Mouse (Mus musculus): Measurements from ENCODE around the gene Jhy. TPM values are rescaled to one million over a fixed set of nuclear protein-coding genes. Genes with fewer than 3 reads are reported as not detected.

Jhy gene
- polyA plus RNA-seq, 1 experiment from 2014 or later, result 0.67 TPM

- Histone ChIP-seq H3K4me3 (ENCODE audit: low read depth, low read length) (no peak overlapping the region), H3K4me2 (ENCODE audit: low read depth, low read length, severe bottlenecking) (no peak overlapping the region), H3K36me3 (ENCODE audit: control insufficient read depth, insufficient read depth, low read length) (no peaks in the 10 kb centered on the region), H3K9ac (ENCODE audit: low read length) (no peak overlapping the region), H3K27ac (ENCODE audit: low read depth, low read length) (no peak overlapping the region), H3K9me3 (ENCODE audit: control insufficient read depth, low read length) (no peaks in the 10 kb centered on the region), H3K4me1 (replicated peaks; ENCODE audit: control insufficient read depth, insufficient read depth, low read length) (no peaks in the 10 kb centered on the region; the same call in 1 of the 2 replicates), H3K27me3 (ENCODE audit: control insufficient read depth, insufficient read depth, low read length) (no peaks in the 10 kb centered on the region)
- no peak for ATAC-seq (replicated peaks; ENCODE audit: low FRiP score)
- WGBS, result 94% methylated on average over 6 of the region's 6 CpGs
- no peak for DNase-seq (ENCODE audit: low spot score)
These were observed 15.4 kb downstream of the Jhy start for GRCm38 (mm10) chr9:40948473-40948872.

- no peak overlapping the region for H3K9ac ChIP-seq (ENCODE audit: low read length)
- H3K4me1 ChIP-seq (replicated peaks; ENCODE audit: control insufficient read depth, insufficient read depth, low read length), result no peaks in the 10 kb centered on the region; the same call in 1 of the 2 replicates
- H3K4me2 ChIP-seq (ENCODE audit: low read depth, low read length, severe bottlenecking), result no peak overlapping the region
- 79% methylated on average over 4 of the region's 4 CpGs for WGBS
- no peak overlapping the region for H3K4me3 ChIP-seq (ENCODE audit: low read depth, low read length)
- ATAC-seq (replicated peaks; ENCODE audit: low FRiP score), result no peak
- H3K36me3 ChIP-seq (ENCODE audit: control insufficient read depth, insufficient read depth, low read length), result no peaks in the 10 kb centered on the region
- DNase-seq (ENCODE audit: low spot score), result no peak
- no peak overlapping the region for H3K27ac ChIP-seq (ENCODE audit: low read depth, low read length)
- H3K27me3 ChIP-seq (ENCODE audit: control insufficient read depth, insufficient read depth, low read length), result no peaks in the 10 kb centered on the region
- H3K9me3 ChIP-seq (ENCODE audit: control insufficient read depth, low read length), result no peaks in the 10 kb centered on the region
These were observed 16.8 kb downstream of the Jhy start for GRCm38 (mm10) chr9:40947131-40947530.

- H3K9ac ChIP-seq (ENCODE audit: low read length), result no peak overlapping the region
- H3K4me1 ChIP-seq (replicated peaks; ENCODE audit: control insufficient read depth, insufficient read depth, low read length), result no peaks in the 10 kb centered on the region
- H3K9me3 ChIP-seq (ENCODE audit: control insufficient read depth, low read length), result no peaks in the 10 kb centered on the region
- ATAC-seq (replicated peaks; ENCODE audit: low FRiP score) (no peak), DNase-seq (ENCODE audit: low spot score) (no peak)
- H3K27me3 ChIP-seq (ENCODE audit: control insufficient read depth, insufficient read depth, low read length), result no peaks in the 10 kb centered on the region
- 70% methylated on average over 7 of the region's 7 CpGs for WGBS
- no peak overlapping the region for H3K4me3 ChIP-seq (ENCODE audit: low read depth, low read length)
- H3K36me3 ChIP-seq (ENCODE audit: control insufficient read depth, insufficient read depth, low read length), result no peaks in the 10 kb centered on the region
- H3K27ac ChIP-seq (ENCODE audit: low read depth, low read length), result no peak overlapping the region
- H3K4me2 ChIP-seq (ENCODE audit: low read depth, low read length, severe bottlenecking), result no peak overlapping the region
These were observed 26.5 kb downstream of the Jhy start for GRCm38 (mm10) chr9:40937425-40937824.

- WGBS, result 69% methylated on average over 3 of the region's 3 CpGs
- no peaks in the 10 kb centered on the region for H3K27me3 ChIP-seq (ENCODE audit: control insufficient read depth, insufficient read depth, low read length)
- H3K4me3 ChIP-seq (ENCODE audit: low read depth, low read length), result no peak overlapping the region
- H3K4me1 ChIP-seq (replicated peaks; ENCODE audit: control insufficient read depth, insufficient read depth, low read length), result no peaks in the 10 kb centered on the region
- no peak overlapping the region for H3K4me2 ChIP-seq (ENCODE audit: low read depth, low read length, severe bottlenecking)
- H3K36me3 ChIP-seq (ENCODE audit: control insufficient read depth, insufficient read depth, low read length), result no peaks in the 10 kb centered on the region
- ATAC-seq (replicated peaks; ENCODE audit: low FRiP score), result no peak
- DNase-seq (ENCODE audit: low spot score), result no peak
- H3K9ac ChIP-seq (ENCODE audit: low read length), result no peak overlapping the region
- H3K9me3 ChIP-seq (ENCODE audit: control insufficient read depth, low read length), result no peaks in the 10 kb centered on the region
- no peak overlapping the region for H3K27ac ChIP-seq (ENCODE audit: low read depth, low read length)
These were observed 30.6 kb downstream of the Jhy start for GRCm38 (mm10) chr9:40933323-40933722.

GRCm38 (mm10) chr9:40927351-40927980, 36.5 kb downstream of the Jhy start:
- WGBS, result 64% methylated on average over 17 of the region's 17 CpGs
- Histone ChIP-seq H3K4me3 (ENCODE audit: low read depth, low read length) (no peak overlapping the region), H3K9ac (ENCODE audit: low read length) (no peak overlapping the region), H3K4me2 (ENCODE audit: low read depth, low read length, severe bottlenecking) (no peak overlapping the region), H3K4me1 (replicated peaks; ENCODE audit: control insufficient read depth, insufficient read depth, low read length) (no peaks in the 10 kb centered on the region), H3K9me3 (ENCODE audit: control insufficient read depth, low read length) (no peaks in the 10 kb centered on the region), H3K27ac (ENCODE audit: low read depth, low read length) (peak overlapping the region; percentile 31; the same call in 1 of the 2 replicates), H3K27me3 (ENCODE audit: control insufficient read depth, insufficient read depth, low read length) (no peaks in the 10 kb centered on the region; the same call in 1 of the 2 replicates), H3K36me3 (ENCODE audit: control insufficient read depth, insufficient read depth, low read length) (no peaks in the 10 kb centered on the region)
- ATAC-seq (replicated peaks; ENCODE audit: low FRiP score), result no peak; the same call in 1 of the 2 replicates
- peak; percentile 57 for DNase-seq (ENCODE audit: low spot score)

- 32% methylated on average over 12 of the region's 12 CpGs for WGBS
These were observed 45.9 kb downstream of the Jhy start for GRCm38 (mm10) chr9:40917871-40918613.

GRCm38 (mm10) chr9:40908915-40909314, 55.0 kb downstream of the Jhy start:
- Histone ChIP-seq H3K4me1 (replicated peaks; ENCODE audit: control insufficient read depth, insufficient read depth, low read length) (peaks cover 12% of the 10 kb centered on the region), H3K36me3 (ENCODE audit: control insufficient read depth, insufficient read depth, low read length) (no peaks in the 10 kb centered on the region), H3K4me2 (ENCODE audit: low read depth, low read length, severe bottlenecking) (no peak overlapping the region; the same call in 1 of the 2 replicates), H3K9me3 (ENCODE audit: control insufficient read depth, low read length) (no peaks in the 10 kb centered on the region), H3K27ac (ENCODE audit: low read depth, low read length) (no peak overlapping the region), H3K9ac (ENCODE audit: low read length) (0 out of 2 replicates have a peak overlapping the region, but pooled peaks have one; percentile 12), H3K27me3 (ENCODE audit: control insufficient read depth, insufficient read depth, low read length) (peaks cover 5% of the 10 kb centered on the region; the same call in 1 of the 2 replicates), H3K4me3 (ENCODE audit: low read depth, low read length) (no peak overlapping the region)
- peak; percentile 56 for DNase-seq (ENCODE audit: low spot score)
- 0 out of 2 replicates have a peak, but pooled peaks have one; percentile 49 for ATAC-seq (replicated peaks; ENCODE audit: low FRiP score)
- WGBS, result 13% methylated on average over 7 of the region's 7 CpGs

More at GRCm38 (mm10) chr9:40917871-40918613, 45.9 kb downstream of the Jhy start:
- Histone ChIP-seq H3K27ac (ENCODE audit: low read depth, low read length) (no peak overlapping the region), H3K4me2 (ENCODE audit: low read depth, low read length, severe bottlenecking) (no peak overlapping the region), H3K27me3 (ENCODE audit: control insufficient read depth, insufficient read depth, low read length) (no peaks in the 10 kb centered on the region), H3K9me3 (ENCODE audit: control insufficient read depth, low read length) (no peaks in the 10 kb centered on the region), H3K4me1 (replicated peaks; ENCODE audit: control insufficient read depth, insufficient read depth, low read length) (peaks cover 4% of the 10 kb centered on the region; the same call in 1 of the 2 replicates), H3K9ac (ENCODE audit: low read length) (no peak overlapping the region), H3K4me3 (ENCODE audit: low read depth, low read length) (no peak overlapping the region), H3K36me3 (ENCODE audit: control insufficient read depth, insufficient read depth, low read length) (no peaks in the 10 kb centered on the region)
- ATAC-seq (replicated peaks; ENCODE audit: low FRiP score), result 0 out of 2 replicates have a peak, but pooled peaks have one; percentile 27
- DNase-seq (ENCODE audit: low spot score), result no peak

GRCm38 (mm10) chr9:40908411-40908810, 55.5 kb downstream of the Jhy start:
- H3K4me3 ChIP-seq (ENCODE audit: low read depth, low read length), result no peak overlapping the region
- ATAC-seq (replicated peaks; ENCODE audit: low FRiP score) (no peak), DNase-seq (ENCODE audit: low spot score) (no peak)
- H3K9ac ChIP-seq (ENCODE audit: low read length), result 0 out of 2 replicates have a peak overlapping the region, but pooled peaks have one; percentile 12
- H3K4me2 ChIP-seq (ENCODE audit: low read depth, low read length, severe bottlenecking), result peak overlapping the region; percentile 11; the same call in 1 of the 2 replicates
- WGBS, result 18% methylated on average over 8 of the region's 8 CpGs
- no peak overlapping the region for H3K27ac ChIP-seq (ENCODE audit: low read depth, low read length)
- H3K4me1 ChIP-seq (replicated peaks; ENCODE audit: control insufficient read depth, insufficient read depth, low read length), result peaks cover 12% of the 10 kb centered on the region
- no peaks in the 10 kb centered on the region for H3K36me3 ChIP-seq (ENCODE audit: control insufficient read depth, insufficient read depth, low read length)
- peaks cover 5% of the 10 kb centered on the region; the same call in 1 of the 2 replicates for H3K27me3 ChIP-seq (ENCODE audit: control insufficient read depth, insufficient read depth, low read length)
- H3K9me3 ChIP-seq (ENCODE audit: control insufficient read depth, low read length), result no peaks in the 10 kb centered on the region
